Mouse (Mus musculus) cerebellum, postnatal 36 days (tissue): ENCODE measurements around the gene Mfsd14a.
A peak's percentile ranks its signal among the peaks of the same experiment; 100 is the strongest.
"Not testable (repeated sequence)": the region's sequence is repeated elsewhere in the genome, so short reads cannot be mapped to it uniquely, and the experiment has no call there.

Experiments used
- DNase-seq, 2 experiments: peaks; one replicate each; pipeline ENCODE4 v3.0.0; 2021 to 2022; ENCODE audit warnings: mixed read lengths in 2 of 2

The Mfsd14a gene

GRCm38 (mm10) chr3:116662463-116662863 lies at the start of gene Mfsd14a:
TSS of gene Mfsd14a (minus strand) at chr3:116662677.
- DNase-seq = peak; percentile 98 to 99

- DNase-seq = peak; percentile 80 to 84
Measured at GRCm38 (mm10) chr3:116711624-116712435, 49.4 kb upstream of the Mfsd14a start.

- DNase-seq = no peak
Measured at GRCm38 (mm10) chr3:116710941-116711340, 48.5 kb upstream of the Mfsd14a start.

GRCm38 (mm10) chr3:116705637-116706204 lies 43.2 kb upstream of the Mfsd14a start:
- DNase-seq = no peak

- DNase-seq = no peak
Measured at GRCm38 (mm10) chr3:116703835-116704234, 41.4 kb upstream of the Mfsd14a start.

- no peak for DNase-seq
Measured at GRCm38 (mm10) chr3:116702647-116703272, 40.3 kb upstream of the Mfsd14a start.

- no peak for DNase-seq
Measured at GRCm38 (mm10) chr3:116701601-116702000, 39.1 kb upstream of the Mfsd14a start.

- no peak for DNase-seq
Measured at GRCm38 (mm10) chr3:116698786-116699185, 36.3 kb upstream of the Mfsd14a start.

GRCm38 (mm10) chr3:116695666-116695985 lies 33.1 kb upstream of the Mfsd14a start:
- DNase-seq = no peak

- DNase-seq = no peak
Measured at GRCm38 (mm10) chr3:116694955-116695665, 32.6 kb upstream of the Mfsd14a start.

- DNase-seq = no peak
Measured at GRCm38 (mm10) chr3:116694312-116694711, 31.8 kb upstream of the Mfsd14a start.

GRCm38 (mm10) chr3:116681160-116681559 lies 18.7 kb upstream of the Mfsd14a start, which contains the start of gene Gm43191:
TSS of gene Gm43191 (minus strand) at chr3:116681260.
- no peak for DNase-seq

GRCm38 (mm10) chr3:116664281-116664680 lies 1.8 kb upstream of the Mfsd14a start:
- DNase-seq = not testable (repeated sequence)

GRCm38 (mm10) chr3:116661870-116662414 lies 535 bp downstream of the Mfsd14a start:
- DNase-seq = no peak

- no peak for DNase-seq
Measured at GRCm38 (mm10) chr3:116661288-116661869, 1.1 kb downstream of the Mfsd14a start.

- no peak for DNase-seq
Measured at GRCm38 (mm10) chr3:116659856-116660430, 2.5 kb downstream of the Mfsd14a start.

- no peak for DNase-seq
Measured at GRCm38 (mm10) chr3:116658928-116659565, 3.4 kb downstream of the Mfsd14a start.

GRCm38 (mm10) chr3:116656184-116656965 lies 6.1 kb downstream of the Mfsd14a start:
- DNase-seq = no peak

- DNase-seq = not testable (repeated sequence)
Measured at GRCm38 (mm10) chr3:116654051-116654450, 8.4 kb downstream of the Mfsd14a start.

- DNase-seq = no peak
Measured at GRCm38 (mm10) chr3:116653278-116653945, 9.1 kb downstream of the Mfsd14a start.
